Mouse (Mus musculus) lung, embryonic 14.5 days (tissue): ENCODE measurements around the gene Ryr1. TPM values are rescaled to one million over a fixed set of nuclear protein-coding genes. Genes with fewer than 3 reads are reported as not detected.
"Not testable (repeated sequence)": the region's sequence is repeated elsewhere in the genome, so short reads cannot be mapped to it uniquely, and the experiment has no call there.

Source experiments
- ATAC-seq: fragments of 200-750 bp; cut with Nextera tagmentation; 2 replicates; pipeline ENCODE4 v1.8.0; 2017; ENCODE audit warnings: mild to moderate bottlenecking, moderate TSS enrichment, moderate library complexity; ENCODE audit not compliant: insufficient read depth
- DNase-seq: peaks from one replicate; pipeline ENCODE4 v3.0.0-alpha.2; 2015
- H3K27ac ChIP-seq: fragments of 300-500 bp; sonication (generic); 2 replicates; pipeline ENCODE4 v1.5.1; 2014; ENCODE audit warnings: low read depth, mild to moderate bottlenecking, moderate library complexity
- H3K27me3 ChIP-seq: fragments of 300-500 bp; sonication (generic); 2 replicates; pipeline ENCODE4 v1.6.1; 2014; ENCODE audit warnings: low read length, control low read depth; ENCODE audit not compliant: insufficient read depth
- H3K36me3 ChIP-seq: fragments of 300-500 bp; sonication (generic); 2 replicates; pipeline ENCODE4 v1.6.1; 2014; ENCODE audit warnings: control low read depth; ENCODE audit not compliant: insufficient read depth
- H3K4me1 ChIP-seq: fragments of 300-500 bp; sonication (generic); 2 replicates; pipeline ENCODE4 v1.6.1; 2014; ENCODE audit warnings: antibody characterized with exemption, control low read depth; ENCODE audit not compliant: insufficient read depth
- H3K4me2 ChIP-seq: fragments of 300-500 bp; sonication (generic); 2 replicates; pipeline ENCODE4 v1.6.1; 2014; ENCODE audit warnings: mild to moderate bottlenecking
- H3K4me3 ChIP-seq: fragments of 300-500 bp; sonication (generic); 2 replicates; pipeline ENCODE4 v1.5.1; 2014; ENCODE audit warnings: low read depth, low read length
- H3K9ac ChIP-seq: fragments of 300-500 bp; sonication (generic); 2 replicates; pipeline ENCODE4 v1.6.1; 2014
- H3K9me3 ChIP-seq: fragments of 300-500 bp; sonication (generic); 2 replicates; pipeline ENCODE4 v1.6.1; 2016; ENCODE audit warnings: low read depth, low read length, control low read depth
- CTCF ChIP-seq: IDR thresholded peaks from 2 replicates; pipeline ENCODE4 v1.5.1; 2016; ENCODE audit warnings: antibody characterized with exemption, low read depth
- WGBS: fragments of 180-500 bp; shearing (Covaris S2); extraction: QIAGEN DNeasy Blood & Tissue Kit; methylation state at CpG from one replicate; pipeline ENCODE4 v1.1.7; 2014; 5-methylcytosine and 5-hydroxymethylcytosine counted together
- polyA plus RNA-seq: library from polyadenylated mRNA; unstranded; fragments of >200 nt; fragmentation: Nextera tagmentation; extraction: Ambion mirVana; gene quantifications from 2 replicates; pipeline ENCODE4 v1.2.1, GENCODE M21; 2014

Gene Ryr1
- polyA plus RNA-seq, 1 experiment from 2014 or later, result 0.45 TPM

DNA sequence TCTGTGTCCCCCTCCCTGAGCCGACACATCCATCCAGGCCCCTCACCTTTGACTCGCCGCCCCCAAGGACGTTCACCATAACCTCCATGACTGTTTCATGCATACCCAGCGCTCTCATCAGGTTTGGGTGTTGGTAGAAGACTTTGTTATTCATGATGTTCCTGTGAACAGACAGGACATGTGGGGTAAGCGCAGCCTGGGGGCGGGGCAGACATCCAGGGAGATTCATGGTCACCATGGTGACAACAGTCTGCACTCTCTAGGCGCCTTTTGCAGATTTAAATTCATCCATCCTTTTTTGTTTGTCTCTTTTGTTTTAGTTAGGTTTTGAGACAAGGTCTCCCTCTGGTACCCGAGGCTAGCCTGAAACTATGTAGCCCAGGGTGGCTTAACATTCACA is 48.0 kb downstream of the Ryr1 start:
- Histone ChIP-seq H3K4me1 (no peaks in the 10 kb centered on the region), H3K27ac (no peak overlapping the region), H3K4me3 (no peak overlapping the region), H3K4me2 (no peak overlapping the region), H3K36me3 (no peaks in the 10 kb centered on the region), H3K9ac (no peak overlapping the region), H3K27me3 (peaks cover 6% of the 10 kb centered on the region; the same call in 1 of the 2 replicates), H3K9me3 (no peaks in the 10 kb centered on the region)
- DNase-seq (no peak), ATAC-seq (no peak)
- 62% methylated on average over 9 of the region's 9 CpGs for WGBS
- no peak for TF ChIP-seq CTCF

- ATAC-seq, result no peak
- peaks cover 20% of the 10 kb centered on the region for H3K27me3 ChIP-seq
- WGBS, result 68% methylated on average over 6 of the region's 6 CpGs
- no peak for TF ChIP-seq CTCF
- H3K4me2 ChIP-seq, result no peak overlapping the region
- H3K9me3 ChIP-seq, result no peaks in the 10 kb centered on the region
- DNase-seq, result no peak
- H3K9ac ChIP-seq, result no peak overlapping the region
- H3K4me1 ChIP-seq, result peaks cover 5% of the 10 kb centered on the region
- no peak overlapping the region for H3K27ac ChIP-seq
- no peak overlapping the region for H3K4me3 ChIP-seq
- no peaks in the 10 kb centered on the region for H3K36me3 ChIP-seq
Measured at GRCm38 (mm10) chr7:29075208-29075607, 49.8 kb downstream of the Ryr1 start.

- Histone ChIP-seq H3K9ac (no peak overlapping the region), H3K4me3 (no peak overlapping the region), H3K4me2 (no peak overlapping the region), H3K4me1 (peaks cover 5% of the 10 kb centered on the region), H3K27me3 (peaks cover 25% of the 10 kb centered on the region), H3K36me3 (no peaks in the 10 kb centered on the region), H3K27ac (no peak overlapping the region), H3K9me3 (no peaks in the 10 kb centered on the region)
- whole genome bisulfite sequencing, result 35% methylated on average over 11 of the region's 11 CpGs
- ATAC-seq (no peak), DNase-seq (peak; percentile 51)
- TF ChIP-seq CTCF, result peak; percentile 62
Measured at GRCm38 (mm10) chr7:29072689-29073088, 52.3 kb downstream of the Ryr1 start.

GRCm38 (mm10) chr7:29071169-29071891 is 53.6 kb downstream of the Ryr1 start:
- Histone ChIP-seq H3K9me3 (no peaks in the 10 kb centered on the region), H3K4me3 (peak overlapping the region; percentile 24), H3K9ac (no peak overlapping the region), H3K36me3 (no peaks in the 10 kb centered on the region), H3K4me1 (peaks cover 5% of the 10 kb centered on the region), H3K27ac (no peak overlapping the region), H3K4me2 (peak overlapping the region; percentile 59), H3K27me3 (peaks cover 25% of the 10 kb centered on the region)
- DNase-seq (peak; percentile 39), ATAC-seq (peak; percentile 28; the same call in 1 of the 2 replicates)
- WGBS, result 8% methylated on average over 42 of the region's 42 CpGs
- no peak for TF ChIP-seq CTCF

DNA sequence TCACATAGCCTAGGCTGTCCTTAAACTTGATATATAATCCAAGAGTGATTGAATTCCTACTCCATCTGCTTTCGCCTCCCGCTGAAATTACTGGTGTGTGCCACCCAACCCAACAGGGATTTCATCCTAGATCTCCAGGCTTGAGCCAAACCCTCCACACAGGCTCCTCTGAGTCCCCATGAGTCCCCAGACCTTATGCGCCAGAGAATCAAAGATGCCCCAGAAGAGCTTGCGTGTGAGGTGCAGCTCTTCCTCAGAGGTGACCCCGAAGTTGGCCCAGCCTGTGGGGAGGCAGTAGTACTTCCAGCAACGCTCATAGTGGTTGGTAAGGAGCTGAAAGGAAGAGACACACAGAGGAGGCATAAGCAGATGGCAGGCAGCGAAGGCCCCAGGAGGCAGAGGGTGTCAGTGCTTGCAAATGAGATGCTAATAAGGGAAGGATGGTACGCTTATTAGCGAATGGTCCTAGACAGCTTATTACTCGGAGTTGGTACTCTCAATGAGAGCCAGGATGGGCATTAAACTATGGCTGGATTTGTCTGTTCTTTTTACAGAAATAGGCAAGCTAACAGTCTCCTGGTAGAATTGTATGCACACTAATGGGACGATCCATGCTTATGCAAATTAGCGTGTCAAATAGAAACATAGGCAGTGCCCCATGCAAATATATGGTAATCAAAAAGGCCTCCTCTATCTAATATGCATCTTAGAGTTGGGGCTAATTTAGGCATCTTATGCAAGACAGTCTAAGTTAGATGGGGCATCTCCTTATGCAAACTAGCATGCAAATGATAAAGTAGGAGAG is 54.4 kb downstream of the Ryr1 start:
- H3K4me3 ChIP-seq, result no peak overlapping the region
- no peaks in the 10 kb centered on the region for H3K36me3 ChIP-seq
- 71% methylated on average over 12 of the region's 12 CpGs for WGBS
- H3K27ac ChIP-seq, result no peak overlapping the region
- no peaks in the 10 kb centered on the region for H3K9me3 ChIP-seq
- DNase-seq (no peak), ATAC-seq (no peak)
- peaks cover 25% of the 10 kb centered on the region for H3K27me3 ChIP-seq
- H3K4me2 ChIP-seq, result no peak overlapping the region
- no peak overlapping the region for H3K9ac ChIP-seq
- peaks cover 5% of the 10 kb centered on the region for H3K4me1 ChIP-seq
- TF ChIP-seq CTCF, result no peak

DNA sequence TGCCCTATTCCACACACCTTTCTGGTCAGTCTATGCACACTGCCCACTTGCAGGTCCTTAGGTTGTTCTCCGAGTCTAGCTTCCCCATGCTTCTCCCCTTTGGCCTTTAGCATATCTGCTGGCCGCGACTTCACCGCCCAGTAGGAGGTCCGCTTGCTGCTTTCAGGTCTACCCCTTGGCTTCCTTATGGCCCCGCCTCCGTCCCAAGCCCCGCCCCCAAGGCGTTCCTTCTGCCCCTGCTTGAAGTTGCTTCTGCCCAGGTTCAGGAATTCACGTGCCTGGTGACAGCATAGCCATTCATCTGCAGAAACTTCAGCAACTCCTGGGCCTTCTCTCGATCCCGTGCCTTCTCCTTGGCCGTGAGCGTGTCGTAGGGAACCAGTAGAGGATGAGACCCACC is 57.2 kb downstream of the Ryr1 start:
- no peak overlapping the region for H3K4me3 ChIP-seq
- H3K27ac ChIP-seq, result no peak overlapping the region
- H3K36me3 ChIP-seq, result no peaks in the 10 kb centered on the region
- H3K4me2 ChIP-seq, result no peak overlapping the region
- ATAC-seq (no peak), DNase-seq (peak; percentile 67)
- H3K27me3 ChIP-seq, result peaks cover 25% of the 10 kb centered on the region
- no peak for TF ChIP-seq CTCF
- no peaks in the 10 kb centered on the region for H3K9me3 ChIP-seq
- H3K9ac ChIP-seq, result no peak overlapping the region
- peaks cover 5% of the 10 kb centered on the region for H3K4me1 ChIP-seq
- 7% methylated on average over 15 of the region's 15 CpGs for WGBS

DNA sequence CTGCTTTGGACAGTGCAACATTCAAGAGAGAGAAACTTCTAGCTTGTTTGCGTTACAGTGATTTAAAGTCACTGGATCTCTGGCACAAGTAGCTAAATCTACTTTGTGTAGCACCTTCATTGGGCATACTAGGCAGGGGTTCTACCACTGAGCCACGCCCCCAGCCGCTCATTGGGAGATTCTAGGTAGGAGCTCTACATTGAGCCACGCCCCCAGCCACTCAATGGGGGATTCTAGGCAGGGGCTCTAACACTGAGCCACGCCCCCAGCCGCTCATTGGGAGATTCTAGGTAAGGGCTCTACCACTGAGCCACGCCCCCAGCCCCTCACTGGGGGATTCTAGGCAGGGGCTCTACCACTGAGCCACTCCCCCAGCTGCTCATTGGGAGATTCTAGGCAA is 61.5 kb downstream of the Ryr1 start:
- WGBS, result 55% methylated on average over 7 of the region's 7 CpGs
- not testable (repeated sequence) for H3K9me3 ChIP-seq, ATAC-seq, H3K4me2 ChIP-seq, H3K4me1 ChIP-seq, H3K27ac ChIP-seq, H3K9ac ChIP-seq, H3K4me3 ChIP-seq, H3K27me3 ChIP-seq, H3K36me3 ChIP-seq, DNase-seq
